Comparison of ENCODE assay signal across 23 mouse cellular contexts in the genomic region with DNA sequence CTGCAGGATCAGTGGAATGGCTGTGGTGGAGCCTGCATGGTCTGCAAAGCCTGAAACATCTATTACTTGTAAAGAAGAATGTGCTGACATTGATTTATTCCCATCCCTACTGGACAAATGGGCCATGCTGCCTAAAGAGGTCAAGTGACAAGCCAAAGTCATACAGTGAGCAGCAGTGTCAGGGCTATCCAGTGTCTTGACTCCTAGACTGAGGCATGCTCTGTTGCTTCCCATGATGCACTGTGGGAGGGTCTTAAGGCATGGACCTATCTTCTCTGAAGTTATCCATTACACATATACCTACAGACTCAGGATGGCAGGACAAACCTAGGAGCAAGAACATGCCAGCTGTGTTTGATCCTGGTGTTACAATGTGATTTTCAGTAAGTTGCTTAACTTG.
"Had no signal": no experiment of that assay in that cellular context is flagged by ENCODE, and none has a peak within 500 bp of the region (broad histone marks: within the 10 kb centered on the region; RNA-seq: fewer than 3 reads in every experiment).

No protein-coding gene starts in this region.

- H3K36me3 ChIP-seq: heart, embryonic 10.5 days; heart, embryonic 12.5 days; hindbrain, embryonic 10.5 days; hindbrain, embryonic 12.5 days; intestine, embryonic 15.5 days; limb, embryonic 10.5 days; limb, embryonic 12.5 days; liver, embryonic 13.5 days had no signal

- H3K4me1 ChIP-seq: intestine, embryonic 15.5 days; limb, embryonic 10.5 days; limb, embryonic 12.5 days had no signal

- H3K4me2 ChIP-seq: heart, embryonic 12.5 days; hindbrain, embryonic 12.5 days; hindbrain, embryonic 14.5 days; intestine, embryonic 15.5 days; limb, embryonic 12.5 days; liver, embryonic 11.5 days; liver, embryonic 13.5 days had no signal

- ATAC-seq: inflammation-experienced regulatory T-cells, adult 6 months had no signal

- H3K9ac ChIP-seq: heart, embryonic 12.5 days; hindbrain, embryonic 12.5 days; hindbrain, embryonic 14.5 days; intestine, embryonic 15.5 days; limb, embryonic 12.5 days; liver, embryonic 13.5 days had no signal

- H3K4me3 ChIP-seq: gastrocnemius, adult 2 months; heart, embryonic 10.5 days; heart, embryonic 12.5 days; hindbrain, embryonic 10.5 days; hindbrain, embryonic 12.5 days; intestine, embryonic 15.5 days; layer of hippocampus, adult 2 months; left cerebral cortex, adult 2 months; limb, embryonic 10.5 days; limb, embryonic 12.5 days; liver, embryonic 13.5 days had no signal

- H3K27ac ChIP-seq: gastrocnemius, adult 2 months; heart, embryonic 10.5 days; hindbrain, embryonic 10.5 days; hindbrain, embryonic 12.5 days; hindbrain, embryonic 14.5 days; layer of hippocampus, adult 2 months; left cerebral cortex, adult 2 months; limb, embryonic 10.5 days; limb, embryonic 12.5 days; liver, embryonic 13.5 days had no signal

- H3K27me3 ChIP-seq: heart, embryonic 12.5 days; hindbrain, embryonic 12.5 days; intestine, embryonic 15.5 days; limb, embryonic 12.5 days had no signal

- DNase-seq: gastrocnemius, adult 2 months; gastrocnemius, postnatal 10 days; gastrocnemius, postnatal 25 days; heart, adult 18-20 months; heart, postnatal 10 days; heart, postnatal 4 days; kidney, adult 2 months; kidney, postnatal 14 days; kidney, postnatal 4 days; liver; liver, embryonic 13.5 days had no signal

- H3K9me3 ChIP-seq: heart, embryonic 10.5 days; heart, embryonic 12.5 days; hindbrain, embryonic 10.5 days; hindbrain, embryonic 12.5 days; intestine, embryonic 15.5 days; limb, embryonic 10.5 days; limb, embryonic 12.5 days; liver, embryonic 13.5 days had no signal
